In genomic region chr7:144941242-144941831, GRCm38 (mm10) we compare ENCODE assay signal across 7 mouse cellular contexts. TPM values are rescaled to one million over a fixed set of nuclear protein-coding genes. Genes with fewer than 3 reads are reported as not detected.
A peak's percentile ranks its signal among the peaks of the same experiment; 100 is the strongest.
DNase-seq lines count a peak whose midpoint lies in the region; ATAC-seq lines count a peak whose summit lies in the region.

No protein-coding gene starts in this region.

- H3K27ac ChIP-seq in intestine, embryonic 14.5 days (ENCODE audit: low read depth) = peak overlapping the region; percentile 76
- H3K27ac ChIP-seq in limb, embryonic 13.5 days = peak overlapping the region; percentile 96
- H3K27ac ChIP-seq in midbrain, embryonic 12.5 days (replicated peaks) = peak overlapping the region; percentile 88

- peak; percentile 94 to 98 for DNase-seq in adrenal gland, adult (ENCODE audit: inconsistent age in 2 of 2, low spot score in 1 of 2)
- DNase-seq in embryo, embryonic 10.5 days (ENCODE audit: low spot score) = peak; percentile 97
- peak; percentile 84 for DNase-seq in gastrocnemius, postnatal 25 days
- peak; percentile 93 for DNase-seq in intestine, embryonic 14.5 days (ENCODE audit: low spot score)
- DNase-seq in spleen, postnatal 36 days (ENCODE audit: low spot score in 2 of 2) = peak; percentile 59 to 67

- H3K36me3 ChIP-seq in intestine, embryonic 14.5 days (ENCODE audit: control insufficient read depth, insufficient read depth, low read length) = peaks cover 10% of the 10 kb centered on the region
- H3K36me3 ChIP-seq in limb, embryonic 13.5 days = peaks cover 9% of the 10 kb centered on the region
- H3K36me3 ChIP-seq in midbrain, embryonic 12.5 days = peaks cover 8% of the 10 kb centered on the region; the same call in 1 of the 2 replicates

- no peaks in the 10 kb centered on the region for H3K9me3 ChIP-seq in intestine, embryonic 14.5 days (ENCODE audit: control insufficient read depth, low read length)
- no peaks in the 10 kb centered on the region for H3K9me3 ChIP-seq in limb, embryonic 13.5 days
- H3K9me3 ChIP-seq in midbrain, embryonic 12.5 days = no peaks in the 10 kb centered on the region

- H3K27me3 ChIP-seq in intestine, embryonic 14.5 days (replicated peaks; ENCODE audit: control insufficient read depth, insufficient read depth, low read length) = peaks cover 6% of the 10 kb centered on the region
- no peaks in the 10 kb centered on the region for H3K27me3 ChIP-seq in limb, embryonic 13.5 days
- H3K27me3 ChIP-seq in midbrain, embryonic 12.5 days = peaks cover 59% of the 10 kb centered on the region

- peak; percentile 63 for ATAC-seq in intestine, embryonic 14.5 days (replicated peaks; ENCODE audit: low FRiP score, low TSS enrichment, low read depth)
- ATAC-seq in limb, embryonic 13.5 days (ENCODE audit: low FRiP score, low read depth) = peak; percentile 80
- peak; percentile 63 for ATAC-seq in midbrain, embryonic 12.5 days (ENCODE audit: low FRiP score, low read depth)

- H3K9ac ChIP-seq in intestine, embryonic 14.5 days (ENCODE audit: low read length) = peak overlapping the region; percentile 60
- peak overlapping the region; percentile 72 for H3K9ac ChIP-seq in limb, embryonic 13.5 days
- peak overlapping the region; percentile 58 for H3K9ac ChIP-seq in midbrain, embryonic 12.5 days (replicated peaks)

- peak overlapping the region; percentile 48 for H3K4me3 ChIP-seq in intestine, embryonic 14.5 days (ENCODE audit: low read depth, low read length)
- peak overlapping the region; percentile 75 for H3K4me3 ChIP-seq in limb, embryonic 13.5 days
- H3K4me3 ChIP-seq in midbrain, embryonic 12.5 days = peak overlapping the region; percentile 72

- peaks cover 29% of the 10 kb centered on the region for H3K4me1 ChIP-seq in intestine, embryonic 14.5 days (replicated peaks; ENCODE audit: control insufficient read depth, insufficient read depth, low read length)
- H3K4me1 ChIP-seq in limb, embryonic 13.5 days = peaks cover 46% of the 10 kb centered on the region
- peaks cover 56% of the 10 kb centered on the region for H3K4me1 ChIP-seq in midbrain, embryonic 12.5 days

- peak overlapping the region; percentile 91 for H3K4me2 ChIP-seq in intestine, embryonic 14.5 days (ENCODE audit: low read length)
- H3K4me2 ChIP-seq in limb, embryonic 13.5 days (replicated peaks) = peak overlapping the region; percentile 96
- H3K4me2 ChIP-seq in midbrain, embryonic 12.5 days (replicated peaks) = peak overlapping the region; percentile 94

- under 1% methylated on average over 39 of the region's 39 CpGs for WGBS in intestine, embryonic 14.5 days
- under 1% methylated on average over 39 of the region's 39 CpGs for WGBS in limb, embryonic 13.5 days
- under 1% methylated on average over 39 of the region's 39 CpGs for WGBS in midbrain, embryonic 12.5 days

RNA-seq across cellular contexts. Expression of gene Ccnd1, which starts 1.6 kb away (rescaled TPM):
- total RNA-seq in gastrocnemius, postnatal 25 days (2021) = 10 to 100 TPM; 11.4 to 14.1 TPM
- polyA plus RNA-seq in intestine, embryonic 14.5 days (2014; fragmentation: Nextera tagmentation; extraction: Ambion mirVana) = 83.8 and 94.8 TPM in 2 replicates
- 167 and 169 TPM in 2 replicates for polyA plus RNA-seq in limb, embryonic 13.5 days (2015; fragmentation: Nextera tagmentation; extraction: Ambion mirVana)
- 259 and 289 TPM in 2 replicates for polyA plus RNA-seq in midbrain, embryonic 12.5 days (2016; fragmentation: Nextera tagmentation; extraction: Ambion mirVana)

RNA-seq across cellular contexts. Expression of gene LTO1, which starts 26.4 kb away (rescaled TPM):
- total RNA-seq in gastrocnemius, postnatal 25 days (2021) = 1 to 10 TPM; 7.0 to 8.4 TPM
- polyA plus RNA-seq in intestine, embryonic 14.5 days (2014; fragmentation: Nextera tagmentation; extraction: Ambion mirVana) = 19.0 and 19.1 TPM in 2 replicates
- polyA plus RNA-seq in limb, embryonic 13.5 days (2015; fragmentation: Nextera tagmentation; extraction: Ambion mirVana) = 27.5 and 32.9 TPM in 2 replicates
- 33.6 and 36.4 TPM in 2 replicates for polyA plus RNA-seq in midbrain, embryonic 12.5 days (2016; fragmentation: Nextera tagmentation; extraction: Ambion mirVana)

RNA-seq across cellular contexts. Expression of gene Fgf15, which starts 45.0 kb away (rescaled TPM):
- not detected for total RNA-seq in gastrocnemius, postnatal 25 days (2021)
- polyA plus RNA-seq in intestine, embryonic 14.5 days (2014; fragmentation: Nextera tagmentation; extraction: Ambion mirVana) = not detected in 2 replicates
- polyA plus RNA-seq in limb, embryonic 13.5 days (2015; fragmentation: Nextera tagmentation; extraction: Ambion mirVana) = 0.22 and 0.31 TPM in 2 replicates
- polyA plus RNA-seq in midbrain, embryonic 12.5 days (2016; fragmentation: Nextera tagmentation; extraction: Ambion mirVana) = 69.8 and 95.0 TPM in 2 replicates

Comparison
In these comparisons a context has a peak if more than half of its experiments do, and no peak if none do; other contexts are left out.
1. Peak in every context shown above with its lines: DNase-seq, ATAC-seq, H3K4me3 ChIP-seq and H3K27ac ChIP-seq.
2. RNA of gene Fgf15, which starts 45.0 kb away (polyA plus RNA-seq): 69.8 to 95.0 TPM in midbrain, embryonic 12.5 days; 0.22 to 0.31 TPM in limb, embryonic 13.5 days and not detected in intestine, embryonic 14.5 days; every median in the first group is over 10 times any median in the second.